Mouse (Mus musculus): ENCODE data around the gene Gm13691.
"Not testable (repeated sequence)": the region's sequence is repeated elsewhere in the genome, so short reads cannot be mapped to it uniquely, and the experiment has no call there.

The Gm13691 gene

DNA sequence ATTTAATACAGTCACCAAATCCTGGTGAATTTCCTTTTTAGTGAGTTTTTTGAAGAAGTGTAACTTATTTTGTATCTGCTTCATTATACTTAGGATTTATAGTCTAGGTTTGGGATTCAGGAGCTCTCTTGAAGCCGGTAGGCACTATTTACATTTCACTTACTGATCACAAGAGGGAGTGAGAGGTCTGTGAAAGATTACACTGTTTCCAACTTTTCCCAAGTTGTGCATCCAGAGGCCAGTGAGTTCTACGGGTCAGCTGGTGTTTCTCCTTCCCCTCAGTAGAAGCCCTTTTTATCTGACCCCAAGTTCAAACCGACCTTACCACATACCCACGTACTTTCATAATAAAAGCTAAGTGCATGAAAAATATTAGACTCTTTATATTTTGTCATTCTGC, 47.0 kb downstream of the Gm13691 start:
- DNase-seq: peak in 1 of 2 experiments; percentile 6

DNA sequence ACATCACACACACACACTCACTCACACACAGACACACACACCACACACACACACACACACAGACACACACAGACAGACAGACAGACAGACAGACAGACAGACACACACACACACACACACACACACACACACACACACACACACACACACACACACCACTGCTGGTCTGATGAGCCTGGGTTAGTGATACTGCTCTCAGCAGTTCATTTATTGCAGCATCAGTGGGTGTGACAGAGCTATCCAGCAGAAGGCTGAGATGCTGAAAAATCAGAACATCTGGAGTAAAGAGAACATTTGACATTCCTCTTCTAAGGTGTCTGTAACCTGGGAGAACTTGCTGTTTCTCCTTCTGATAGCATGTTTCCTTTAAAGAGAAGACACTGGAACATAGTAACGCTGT, 47.6 kb downstream of the Gm13691 start:
- DNase-seq: not testable (repeated sequence)

DNA sequence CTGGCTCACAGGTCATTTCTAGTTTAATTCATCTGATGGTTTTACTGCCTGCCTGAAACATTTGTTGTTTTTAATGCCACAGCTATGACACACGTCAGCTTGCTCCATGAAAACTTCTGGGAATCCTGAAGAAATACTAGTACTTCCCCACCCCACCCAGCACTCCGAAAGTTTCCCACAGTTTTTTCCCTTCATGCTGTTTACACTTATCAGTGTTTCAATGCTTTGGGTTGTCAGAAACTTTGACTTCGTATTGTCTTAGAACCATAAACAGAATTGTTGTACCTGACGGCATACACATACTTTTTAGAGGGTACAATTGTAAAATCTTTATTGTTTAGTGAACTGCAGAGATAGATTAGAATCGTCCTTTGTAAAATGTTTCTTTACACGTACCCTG, 48.9 kb downstream of the Gm13691 start:
- DNase-seq: no peak
